Mouse (Mus musculus) myocyte (in vitro differentiated cells): Measurements from ENCODE around the gene Gm49384. TPM values are rescaled to one million over a fixed set of nuclear protein-coding genes. Genes with fewer than 3 reads are reported as not detected.

ENCODE experiments used
- H3K27me3 ChIP-seq: one replicate; pipeline ENCODE4 v1.6.1; 2011; ENCODE audit not compliant: control insufficient read depth, insufficient read depth, insufficient read length
- H3K36me3 ChIP-seq: one replicate; pipeline ENCODE4 v1.6.1; 2011; ENCODE audit not compliant: control insufficient read depth, insufficient read depth
- H3K4me2 ChIP-seq: one replicate; pipeline ENCODE4 v1.6.1; 2011; ENCODE audit warnings: low read depth, control low read depth
- H3K4me3 ChIP-seq: one replicate; pipeline ENCODE4 v1.5.1; 2011; ENCODE audit warnings: mild to moderate bottlenecking, control low read depth, moderate library complexity
- H3K79me2 ChIP-seq: one replicate; pipeline ENCODE4 v1.6.1; 2011; ENCODE audit not compliant: control insufficient read depth, insufficient read depth
- H3ac ChIP-seq: one replicate; pipeline ENCODE4 v1.6.1; 2011; ENCODE audit not compliant: control insufficient read depth, insufficient read length
- CEBPB ChIP-seq: IDR thresholded peaks from 2 replicates; pipeline ENCODE4 v1.6.1; 2011; ENCODE audit warnings: mild to moderate bottlenecking, moderate library complexity; ENCODE audit not compliant: poor library complexity, insufficient read depth, severe bottlenecking
- E2F4 ChIP-seq: IDR thresholded peaks from one replicate; pipeline ENCODE4 v1.6.1; 2011; ENCODE audit warnings: mild to moderate bottlenecking, control low read depth, moderate library complexity; ENCODE audit not compliant: insufficient read depth
- MAX ChIP-seq: IDR thresholded peaks from one replicate; pipeline ENCODE4 v1.6.1; 2011; ENCODE audit warnings: low read depth, mild to moderate bottlenecking, control low read depth
- MYOD1 ChIP-seq, 3 experiments: IDR thresholded peaks; one replicate each; pipeline ENCODE4 v1.6.1; 2011; ENCODE audit warnings: control low read depth in 2 of 3, low read depth in 2 of 3, mild to moderate bottlenecking in 2 of 3, moderate library complexity in 1 of 3; ENCODE audit not compliant: insufficient read length in 2 of 3, control insufficient read depth in 1 of 3
- MYOG ChIP-seq, 3 experiments: IDR thresholded peaks; one replicate each; pipeline ENCODE4 v1.6.1; 2011; ENCODE audit warnings: control low read depth in 2 of 3, low read depth in 2 of 3, mild to moderate bottlenecking in 2 of 3; ENCODE audit not compliant: insufficient read length in 2 of 3, control insufficient read depth in 1 of 3, insufficient read depth in 1 of 3
- POLR2A ChIP-seq: IDR thresholded peaks from one replicate; pipeline ENCODE4 v1.6.1; 2011; ENCODE audit warnings: low read depth, mild to moderate bottlenecking, control low read depth, moderate library complexity; ENCODE audit not compliant: insufficient read length
- POLR2AphosphoS2 ChIP-seq: IDR thresholded peaks from one replicate; pipeline ENCODE4 v1.6.1; 2011; ENCODE audit warnings: low read depth, control low read depth; ENCODE audit not compliant: insufficient read length
- REST ChIP-seq: IDR thresholded peaks from one replicate; pipeline ENCODE4 v1.6.1; 2011; ENCODE audit warnings: mild to moderate bottlenecking, control low read depth, moderate library complexity; ENCODE audit not compliant: insufficient read depth, insufficient read length
- SRF ChIP-seq: IDR thresholded peaks from one replicate; pipeline ENCODE4 v1.6.1; 2011; ENCODE audit warnings: low read depth; ENCODE audit not compliant: control insufficient read depth, insufficient read length
- TCF12 ChIP-seq: IDR thresholded peaks from one replicate; pipeline ENCODE4 v1.6.1; 2011; ENCODE audit warnings: mild to moderate bottlenecking, control low read depth; ENCODE audit not compliant: poor library complexity, insufficient read depth, severe bottlenecking
- TCF3 ChIP-seq: IDR thresholded peaks from one replicate; pipeline ENCODE4 v1.6.1; 2011; ENCODE audit warnings: low read depth, control low read depth; ENCODE audit not compliant: insufficient read length
- USF1 ChIP-seq: IDR thresholded peaks from one replicate; pipeline ENCODE4 v1.6.1; 2011; ENCODE audit warnings: low read depth, mild to moderate bottlenecking, control low read depth, moderate library complexity
- polyA plus RNA-seq: library from polyadenylated mRNA; unstranded; fragments of >200 nt; fragmentation: generic; extraction: Trizol; gene quantifications from one replicate; pipeline ENCODE4 v1.2.1, GENCODE M21; 2012; ENCODE audit warnings: missing spikeins

The Gm49384 gene
- polyA plus RNA-seq, 1 experiment: 2.6 TPM

- Histone ChIP-seq H3ac (no peak overlapping the region), H3K27me3 (no peaks in the 10 kb centered on the region), H3K4me3 (no peak overlapping the region), H3K4me2 (no peak overlapping the region), H3K79me2 (peaks cover 15% of the 10 kb centered on the region), H3K36me3 (peaks cover 23% of the 10 kb centered on the region)
- TF ChIP-seq USF1 (no peak), POLR2AphosphoS2 (no peak), MYOD1 (IDR thresholded peaks at IDR 0.05; ENCODE audit: control insufficient read depth in 1 of 3, insufficient read length in 2 of 3, low read depth in 2 of 3) (no peak), TCF12 (no peak), MYOG (IDR thresholded peaks at IDR 0.05; ENCODE audit: control insufficient read depth in 1 of 3, insufficient read depth in 1 of 3, insufficient read length in 2 of 3, low read depth in 2 of 3) (no peak)
Measured at GRCm38 (mm10) chr12:69155923-69156322, 48.1 kb downstream of the Gm49384 start.

GRCm38 (mm10) chr12:69150049-69150448 is 54.0 kb downstream of the Gm49384 start:
- TF ChIP-seq USF1 (no peak), POLR2A (no peak), TCF12 (no peak), POLR2AphosphoS2 (no peak), MAX (no peak), MYOG (IDR thresholded peaks at IDR 0.05; ENCODE audit: control insufficient read depth in 1 of 3, insufficient read depth in 1 of 3, insufficient read length in 2 of 3, low read depth in 2 of 3) (no peak), SRF (no peak), MYOD1 (IDR thresholded peaks at IDR 0.05; ENCODE audit: control insufficient read depth in 1 of 3, insufficient read length in 2 of 3, low read depth in 2 of 3) (no peak), REST (no peak), CEBPB (no peak), E2F4 (no peak), TCF3 (no peak)
- H3K36me3 ChIP-seq: peaks cover 3% of the 10 kb centered on the region
- no peak overlapping the region for H3ac ChIP-seq
- no peaks in the 10 kb centered on the region for H3K27me3 ChIP-seq
- H3K4me3 ChIP-seq: no peak overlapping the region
- H3K79me2 ChIP-seq: no peaks in the 10 kb centered on the region
- H3K4me2 ChIP-seq: no peak overlapping the region

- Histone ChIP-seq H3K36me3 (no peaks in the 10 kb centered on the region), H3K79me2 (no peaks in the 10 kb centered on the region), H3ac (no peak overlapping the region), H3K4me2 (no peak overlapping the region), H3K4me3 (no peak overlapping the region), H3K27me3 (no peaks in the 10 kb centered on the region)
- TF ChIP-seq SRF: no peak
- TF ChIP-seq TCF12: no peak
- TF ChIP-seq MYOG (IDR thresholded peaks at IDR 0.05; ENCODE audit: control insufficient read depth in 1 of 3, insufficient read depth in 1 of 3, insufficient read length in 2 of 3, low read depth in 2 of 3): no peak
- TF ChIP-seq MYOD1 (IDR thresholded peaks at IDR 0.05; ENCODE audit: control insufficient read depth in 1 of 3, insufficient read length in 2 of 3, low read depth in 2 of 3): no peak
- no peak for TF ChIP-seq MAX
- no peak for TF ChIP-seq POLR2AphosphoS2
- TF ChIP-seq USF1: no peak
- no peak for TF ChIP-seq REST
- no peak for TF ChIP-seq E2F4
- TF ChIP-seq TCF3: no peak
- no peak for TF ChIP-seq CEBPB
- TF ChIP-seq POLR2A: no peak
Measured at GRCm38 (mm10) chr12:69147166-69147735, 56.8 kb downstream of the Gm49384 start.

GRCm38 (mm10) chr12:69143460-69143859 is 60.6 kb downstream of the Gm49384 start:
- Histone ChIP-seq H3ac (no peak overlapping the region), H3K4me2 (no peak overlapping the region), H3K27me3 (peaks cover 4% of the 10 kb centered on the region), H3K4me3 (no peak overlapping the region), H3K79me2 (no peaks in the 10 kb centered on the region), H3K36me3 (no peaks in the 10 kb centered on the region)
- TF ChIP-seq SRF (no peak), POLR2AphosphoS2 (no peak), TCF3 (no peak), POLR2A (no peak), REST (no peak), MYOD1 (IDR thresholded peaks at IDR 0.05; ENCODE audit: control insufficient read depth in 1 of 3, insufficient read length in 2 of 3, low read depth in 2 of 3) (no peak), CEBPB (no peak)

GRCm38 (mm10) chr12:69139841-69140240 is 64.2 kb downstream of the Gm49384 start:
- Histone ChIP-seq H3K4me3 (no peak overlapping the region), H3K36me3 (no peaks in the 10 kb centered on the region), H3K27me3 (peaks cover 4% of the 10 kb centered on the region), H3K4me2 (no peak overlapping the region), H3ac (no peak overlapping the region), H3K79me2 (no peaks in the 10 kb centered on the region)
- no peak for TF ChIP-seq MAX
- no peak for TF ChIP-seq TCF12
- TF ChIP-seq SRF: no peak
- no peak for TF ChIP-seq MYOG (IDR thresholded peaks at IDR 0.05; ENCODE audit: control insufficient read depth in 1 of 3, insufficient read depth in 1 of 3, insufficient read length in 2 of 3, low read depth in 2 of 3)
- no peak for TF ChIP-seq REST
- no peak for TF ChIP-seq CEBPB
- no peak for TF ChIP-seq POLR2AphosphoS2

Other genes with a start within 250 kb of the Gm49384 start
- 6,498 TPM for gene Rps29, start 45.1 kb downstream of the Gm49384 start, polyA plus RNA-seq
- 5.1 TPM for gene Lrr1, start 35.5 kb downstream of the Gm49384 start, polyA plus RNA-seq
- gene Rpl36al, start 20.2 kb downstream of the Gm49384 start, polyA plus RNA-seq: 880 TPM
- gene Mgat2, start 20.1 kb downstream of the Gm49384 start, polyA plus RNA-seq: 20.7 TPM
- gene Gm49383, start 7.2 kb downstream of the Gm49384 start, polyA plus RNA-seq: 2.6 TPM
- 2.6 TPM for gene Dnaaf2, start 5.8 kb downstream of the Gm49384 start, polyA plus RNA-seq
- 4.2 TPM for gene Pole2, start 23.9 kb upstream of the Gm49384 start, polyA plus RNA-seq
- gene Klhdc1, start 36.9 kb upstream of the Gm49384 start, polyA plus RNA-seq: 8.1 TPM
- gene Klhdc2, start 92.4 kb upstream of the Gm49384 start, polyA plus RNA-seq: 59.9 TPM
- gene Nemf, start 152.9 kb upstream of the Gm49384 start, polyA plus RNA-seq: 6.8 TPM
- gene Arf6, start 167.9 kb upstream of the Gm49384 start, polyA plus RNA-seq: 71.4 TPM
- 2.4 TPM for gene Gm9887, start 168.2 kb upstream of the Gm49384 start, polyA plus RNA-seq